Mouse (Mus musculus): Measurements from ENCODE around the gene Sigmar1.
"Not testable (repeated sequence)": the region's sequence is repeated elsewhere in the genome, so short reads cannot be mapped to it uniquely, and the experiment has no call there.

DNA sequence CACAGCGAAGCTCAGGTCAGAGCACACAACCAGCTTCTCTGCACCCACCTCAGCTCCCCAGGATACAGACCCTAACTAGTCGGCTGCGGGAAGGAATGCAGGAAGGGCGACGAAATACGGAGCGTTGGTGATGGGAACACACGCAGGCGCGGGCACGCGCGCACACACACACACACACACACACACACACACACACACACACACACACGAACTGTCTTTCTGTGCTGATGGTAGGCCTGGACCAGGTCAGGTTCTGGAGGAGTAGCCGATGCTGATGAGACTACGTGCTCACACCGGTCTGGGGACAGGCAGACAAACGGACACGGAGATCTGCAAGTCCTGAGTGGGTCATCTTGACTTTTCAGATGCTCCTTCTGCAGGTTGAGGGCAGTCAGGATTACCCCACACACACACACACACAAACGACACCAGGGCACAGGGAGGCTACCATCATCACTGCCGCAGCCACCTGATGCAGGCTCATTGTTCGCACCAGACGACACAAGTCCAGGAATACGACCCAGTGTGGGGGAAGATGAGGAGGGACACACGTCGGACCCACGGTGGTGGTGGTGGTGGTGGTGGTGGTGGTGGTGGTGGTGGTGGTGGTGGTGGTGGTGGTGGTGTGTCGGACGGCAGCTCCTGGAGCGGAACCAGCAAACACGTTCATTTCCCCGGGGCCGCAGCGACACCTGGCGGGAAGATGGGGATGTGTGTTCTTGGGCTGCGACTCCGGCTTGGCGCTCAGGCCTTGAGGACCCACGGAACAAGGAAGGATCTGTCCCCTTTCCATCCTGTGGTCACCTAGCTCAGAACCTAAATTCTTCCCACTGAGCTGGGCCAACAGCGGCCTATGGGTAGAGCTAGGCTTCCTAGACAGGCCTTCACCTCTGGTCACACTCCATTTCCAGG, 58.8 kb downstream of the Sigmar1 start, which contains the start of gene Cntfr:
- not testable (repeated sequence) for TF ChIP-seq POLR2A (IDR thresholded peaks at IDR 0.05; ENCODE audit: insufficient read depth, low read depth, low read length)
- TF ChIP-seq CTCF (IDR thresholded peaks at IDR 0.05), result peak; percentile 68
